Mouse (Mus musculus): ENCODE measurements around the gene Adamts8.

DNA sequence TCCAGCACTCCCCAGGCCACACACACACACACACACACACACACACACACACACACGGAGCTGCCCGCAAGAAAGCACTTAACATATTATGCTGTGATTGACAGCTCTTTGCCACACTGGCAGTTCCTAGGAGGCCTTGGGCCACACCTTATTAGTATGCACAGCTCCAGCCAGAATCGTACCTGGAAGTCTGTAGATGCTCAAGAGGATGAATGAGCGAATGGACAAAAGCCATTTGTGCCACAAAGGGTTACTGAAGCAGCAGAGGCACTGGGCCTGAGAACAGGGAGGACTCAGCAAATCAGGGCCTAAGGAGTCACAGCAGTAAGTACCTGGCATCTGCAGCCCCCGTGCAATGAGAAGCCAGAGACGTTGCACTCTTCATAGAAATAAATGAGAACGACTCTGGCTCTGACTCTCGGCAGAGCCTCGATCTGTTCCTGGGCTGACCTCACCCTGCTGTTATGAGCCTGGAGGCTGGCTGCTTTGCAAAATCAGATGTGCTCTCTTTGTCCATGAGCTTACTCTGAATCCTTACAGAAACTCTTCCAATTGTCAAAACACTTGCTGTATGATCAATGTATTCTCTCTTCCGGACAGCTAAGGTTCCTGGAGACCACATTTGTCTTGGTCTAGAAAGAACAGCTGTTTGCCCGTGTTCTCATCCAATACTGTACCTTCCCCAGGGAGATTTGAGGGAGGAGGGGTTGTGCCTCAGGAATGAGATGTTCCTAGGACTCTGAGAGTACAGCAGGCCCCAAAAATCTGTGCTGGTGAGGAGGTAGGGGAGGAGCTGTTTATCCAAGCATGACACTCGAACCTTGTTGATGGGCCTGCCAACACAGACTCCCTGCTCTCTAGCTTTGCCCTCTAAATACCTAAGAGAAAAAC lies 23.7 kb upstream of the Adamts8 start:
- TF ChIP-seq CTCF (IDR thresholded peaks at IDR 0.05; ENCODE audit: low read depth, low read length), result no peak
- no peak for TF ChIP-seq POLR2A (IDR thresholded peaks at IDR 0.05; ENCODE audit: insufficient read depth, low read length)
- no peak for TF ChIP-seq EP300 (IDR thresholded peaks at IDR 0.05; ENCODE audit: insufficient read depth, low read depth, low read length)
